Mouse (Mus musculus): Measurements from ENCODE around the gene Ank3. TPM values are rescaled to one million over a fixed set of nuclear protein-coding genes. Genes with fewer than 3 reads are reported as not detected.
A peak's percentile ranks its signal among the peaks of the same experiment; 100 is the strongest.

The Ank3 gene
- polyA plus RNA-seq, 1 experiment from 2014 or later, result 10.5 TPM

GRCm38 (mm10) chr10:70032982-70033381 lies 634.4 kb downstream of the Ank3 start:
- DNase-seq (ENCODE audit: low spot score), result peak; percentile 28

GRCm38 (mm10) chr10:70033856-70034255 lies 635.3 kb downstream of the Ank3 start:
- no peak for DNase-seq (ENCODE audit: low spot score)

- DNase-seq (ENCODE audit: low spot score), result peak; percentile 72
Measured at GRCm38 (mm10) chr10:70039871-70040291, 641.3 kb downstream of the Ank3 start.

GRCm38 (mm10) chr10:70041562-70041961 lies 643.0 kb downstream of the Ank3 start:
- no peak for DNase-seq (ENCODE audit: low spot score)

GRCm38 (mm10) chr10:70045722-70046121 lies 647.1 kb downstream of the Ank3 start:
- no peak for DNase-seq (ENCODE audit: low spot score)

GRCm38 (mm10) chr10:70049771-70050170 lies 651.2 kb downstream of the Ank3 start:
- no peak for DNase-seq (ENCODE audit: low spot score)

GRCm38 (mm10) chr10:70055291-70055690 lies 656.7 kb downstream of the Ank3 start:
- no peak for DNase-seq (ENCODE audit: low spot score)

GRCm38 (mm10) chr10:70057064-70057463 lies 658.5 kb downstream of the Ank3 start:
- no peak for DNase-seq (ENCODE audit: low spot score)

GRCm38 (mm10) chr10:70060021-70060688 lies 661.6 kb downstream of the Ank3 start:
- peak; percentile 71 for DNase-seq (ENCODE audit: low spot score)

GRCm38 (mm10) chr10:70060689-70061081 lies 662.1 kb downstream of the Ank3 start:
- peak; percentile 51 for DNase-seq (ENCODE audit: low spot score)

- DNase-seq (ENCODE audit: low spot score), result no peak
Measured at GRCm38 (mm10) chr10:70063881-70064555, 665.4 kb downstream of the Ank3 start.

GRCm38 (mm10) chr10:70065191-70065590 lies 666.6 kb downstream of the Ank3 start:
- DNase-seq (ENCODE audit: low spot score), result no peak

- DNase-seq (ENCODE audit: low spot score), result no peak
Measured at GRCm38 (mm10) chr10:70066497-70067168, 668.1 kb downstream of the Ank3 start.

- DNase-seq (ENCODE audit: low spot score), result no peak
Measured at GRCm38 (mm10) chr10:70067169-70068115, 668.9 kb downstream of the Ank3 start.

GRCm38 (mm10) chr10:70069321-70069720 lies 670.7 kb downstream of the Ank3 start:
- DNase-seq (ENCODE audit: low spot score), result no peak

- DNase-seq (ENCODE audit: low spot score), result no peak
Measured at GRCm38 (mm10) chr10:70071334-70071733, 672.8 kb downstream of the Ank3 start.

Other genes starting within 250 kb of the Ank3 start
- 3.4 and 4.9 TPM in 2 replicates for gene Rhobtb1, start 247.3 kb upstream of the Ank3 start, polyA plus RNA-seq (2015; fragmentation: Nextera tagmentation; extraction: Ambion mirVana)
- gene A930033H14Rik, start 185.7 kb upstream of the Ank3 start, polyA plus RNA-seq (2015; fragmentation: Nextera tagmentation; extraction: Ambion mirVana), result 0.36 TPM in 2 replicates
- 394 and 415 TPM in 2 replicates for gene Cdk1, start 45.8 kb upstream of the Ank3 start, polyA plus RNA-seq (2015; fragmentation: Nextera tagmentation; extraction: Ambion mirVana)

Data from thymus, postnatal 0 days (tissue).